Mouse (Mus musculus) gastrocnemius, postnatal 36 days (tissue): Measurements from ENCODE around the gene Aamp. TPM values are rescaled to one million over a fixed set of nuclear protein-coding genes. Genes with fewer than 3 reads are reported as not detected.
A peak's percentile ranks its signal among the peaks of the same experiment; 100 is the strongest.
"Not testable (repeated sequence)": the region's sequence is repeated elsewhere in the genome, so short reads cannot be mapped to it uniquely, and the experiment has no call there.

Experiments
- DNase-seq, 2 experiments: peaks; one replicate each; pipeline ENCODE4 v3.0.0; 2022
- intact Hi-C: fragments of 180-260 bp; cut with DNase I; formaldehyde crosslinking; loops from one replicate; pipeline ENCODE4 v1.15.1; 2025
- long read RNA-seq, 2 experiments: library from polyadenylated mRNA; stranded (forward); transcript quantifications; one replicate each; pipeline ENCODE4 v2.0.0; 2021
- total RNA-seq, 2 experiments: library from RNA; stranded (reverse); gene quantifications; 2 replicates each; pipeline ENCODE4 v1.2.3; 2021

Gene Aamp
- 10 to 100 TPM; 64.7 to 71.3 TPM for total RNA-seq
- long read RNA-seq, experiment 1, transcript Aamp-202 (11 exons, 1,756 nt) = minor isoform, 12 of 374 reads
- long read RNA-seq, experiment 1, transcript Aamp-201 (11 exons, 1,817 nt) = major isoform, 104 of 374 reads
- long read RNA-seq, experiment 1, partial matches to known transcripts = 9 of 374 reads
- long read RNA-seq, experiment 1, other reads (novel, unspliced or antisense) = 249 of 374 reads
- long read RNA-seq, experiment 2, transcript Aamp-202 (11 exons, 1,756 nt) = minor isoform, 8 of 581 reads
- long read RNA-seq, experiment 2, transcript Aamp-201 (11 exons, 1,817 nt) = major isoform, 132 of 581 reads
- long read RNA-seq, experiment 2, partial matches to known transcripts = 10 of 581 reads
- long read RNA-seq, experiment 2, other reads (novel, unspliced or antisense) = 431 of 581 reads

DNA sequence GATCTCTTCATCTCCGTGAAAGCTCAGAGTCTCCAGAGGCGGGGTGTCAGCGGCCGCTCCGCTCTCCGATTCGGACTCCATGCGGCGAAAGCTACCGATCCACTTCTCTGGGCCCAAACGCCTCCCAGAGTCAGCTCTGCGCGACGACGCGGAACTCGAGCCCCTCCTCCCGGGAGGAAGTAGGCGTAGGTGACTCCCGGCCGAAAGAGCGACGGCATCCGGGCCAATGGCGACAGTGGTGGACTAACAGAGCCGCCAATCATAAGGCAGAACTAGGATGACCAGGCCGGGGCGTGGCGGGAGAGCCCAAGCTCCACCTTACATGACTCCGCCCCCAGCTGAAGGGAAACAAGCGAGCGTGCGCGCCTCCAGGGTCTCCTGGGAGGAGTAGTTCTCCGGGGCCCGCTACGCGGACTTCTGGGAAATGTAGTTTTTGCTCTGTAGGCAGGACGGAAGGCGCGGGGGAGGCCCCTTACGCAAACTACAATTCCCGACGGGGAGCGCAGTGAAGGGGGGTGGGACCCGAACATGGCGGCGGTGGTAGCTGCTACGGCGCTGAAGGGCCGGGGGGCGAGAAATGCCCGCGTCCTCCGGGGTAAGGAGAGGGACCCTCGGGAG lies at the start of gene Aamp, which contains the start of gene Pnkd:
Gene Aamp (minus strand): TSS at position 196 of the 618 bp plus-strand sequence.
Gene Pnkd (plus strand): TSS at position 388 of the 618 bp plus-strand sequence.
- intact Hi-C loops = loop anchor here (2.0 to 10.0 kb wide), 3 partner anchors 48 to 170 kb away; partner anchors contain the start of gene Arpc2
- DNase-seq = peak; percentile 99

DNA sequence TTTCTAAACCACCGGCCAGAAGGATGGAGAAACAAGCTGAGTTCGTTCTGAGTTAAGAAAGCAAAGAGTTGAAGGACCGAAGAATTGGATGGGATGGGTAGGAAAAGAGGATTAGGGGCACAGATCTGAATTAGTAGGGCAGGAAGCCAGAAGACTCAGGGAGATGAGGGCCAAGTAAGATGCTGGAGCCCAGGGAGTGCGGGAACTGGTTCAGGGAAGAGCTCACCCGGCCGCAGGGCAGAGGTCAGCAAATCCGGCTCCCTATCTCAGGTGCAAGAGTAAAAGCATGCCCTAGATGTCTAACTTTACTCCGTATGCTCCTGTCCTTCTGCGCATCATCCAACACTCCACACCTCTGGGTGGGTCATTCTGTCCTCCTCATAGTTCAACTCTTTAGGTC lies 48.4 kb upstream of the Aamp start:
- DNase-seq = no peak

GRCm38 (mm10) chr1:74332241-74332763 lies 47.8 kb upstream of the Aamp start:
- DNase-seq = peak; percentile 91 to 92
- intact Hi-C loops = no loop called here

More for the DNA sequence above, 48.4 kb upstream of the Aamp start:
- intact Hi-C loops = no loop called here

- no peak for DNase-seq
- intact Hi-C loops = no loop called here
These were observed 46.6 kb upstream of the Aamp start for GRCm38 (mm10) chr1:74331046-74331681.

GRCm38 (mm10) chr1:74329899-74330431 lies 45.4 kb upstream of the Aamp start:
- intact Hi-C loops = no loop called here

DNA sequence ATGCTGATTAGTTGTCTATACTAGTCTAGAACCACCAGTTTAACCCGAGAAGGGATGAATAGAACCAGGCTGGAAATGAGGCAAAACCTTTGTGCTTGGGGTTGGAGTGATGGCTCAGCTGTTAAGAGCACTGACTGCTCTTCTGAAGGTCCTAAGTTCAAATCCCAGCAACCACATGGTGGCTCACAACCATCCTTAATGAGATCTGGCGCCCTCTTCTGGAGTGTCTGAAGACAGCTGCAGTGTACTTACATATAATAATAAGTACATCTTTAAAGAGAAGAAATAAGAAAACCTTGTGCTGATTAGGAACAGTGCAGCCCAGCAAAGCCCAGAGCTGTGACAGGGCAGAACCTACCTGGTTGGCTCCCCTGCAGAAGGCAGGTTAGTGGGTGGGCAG lies 42.4 kb upstream of the Aamp start:
- intact Hi-C loops, DNase-seq: not testable (repeated sequence)

More at GRCm38 (mm10) chr1:74329899-74330431, 45.4 kb upstream of the Aamp start:
- DNase-seq = no peak

- DNase-seq = no peak
- intact Hi-C loops = no loop called here
These were observed 36.9 kb upstream of the Aamp start for GRCm38 (mm10) chr1:74321396-74321795.

DNA sequence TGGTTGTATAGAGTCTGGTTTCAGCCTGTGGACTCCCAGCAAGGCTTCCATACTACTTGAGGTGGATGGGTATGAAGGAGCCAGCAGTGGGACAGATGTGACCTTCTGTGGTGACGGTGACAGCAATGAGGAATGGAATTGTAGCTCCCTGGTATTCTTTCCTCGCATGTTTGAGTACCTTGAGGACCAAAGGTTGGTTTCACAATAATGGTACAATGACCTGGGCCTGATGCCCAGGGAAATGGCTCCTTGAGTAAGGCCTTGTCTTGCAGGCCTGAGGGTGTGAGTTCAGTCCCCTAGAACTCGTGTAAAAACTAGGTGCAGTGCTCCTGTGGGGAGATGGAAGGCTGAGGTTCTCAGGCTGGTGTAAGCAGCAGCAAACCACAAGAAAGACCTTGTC lies 34.2 kb upstream of the Aamp start:
- no peak for DNase-seq
- intact Hi-C loops = no loop called here

DNA sequence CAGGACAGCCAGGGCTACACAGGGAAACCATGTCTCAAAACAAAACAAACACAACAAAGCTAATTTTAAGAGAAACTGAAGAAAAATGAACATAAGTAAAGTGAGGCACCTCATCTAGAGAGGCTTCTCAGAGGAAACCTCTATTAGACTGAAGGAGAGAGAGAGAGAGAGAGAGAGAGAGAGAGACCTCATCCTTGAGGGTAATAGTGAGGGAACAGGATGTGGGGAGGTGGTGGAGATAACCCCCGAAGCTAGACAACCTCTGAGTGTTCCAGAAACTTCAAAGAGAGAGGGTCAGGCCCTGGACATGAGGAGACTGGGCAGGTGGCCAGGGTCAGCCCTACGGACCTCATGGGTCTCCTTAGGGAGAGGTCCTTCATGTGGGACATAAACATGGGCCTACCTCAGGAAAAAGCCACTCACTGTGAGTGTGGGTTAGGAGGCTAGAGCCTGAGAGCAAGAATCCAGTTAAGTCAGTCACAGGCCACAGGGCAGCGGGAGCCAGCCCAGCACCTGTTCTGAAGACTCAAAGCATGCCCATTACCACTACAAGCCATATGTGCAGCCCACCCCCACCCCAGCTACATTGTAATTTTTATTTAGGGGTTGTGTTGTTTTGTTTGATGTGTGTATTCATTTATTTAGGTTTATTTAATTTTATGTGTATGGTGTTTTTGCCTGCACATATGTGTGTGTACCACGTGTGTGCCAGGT lies 31.7 kb upstream of the Aamp start:
- DNase-seq = no peak
- intact Hi-C loops = no loop called here

DNA sequence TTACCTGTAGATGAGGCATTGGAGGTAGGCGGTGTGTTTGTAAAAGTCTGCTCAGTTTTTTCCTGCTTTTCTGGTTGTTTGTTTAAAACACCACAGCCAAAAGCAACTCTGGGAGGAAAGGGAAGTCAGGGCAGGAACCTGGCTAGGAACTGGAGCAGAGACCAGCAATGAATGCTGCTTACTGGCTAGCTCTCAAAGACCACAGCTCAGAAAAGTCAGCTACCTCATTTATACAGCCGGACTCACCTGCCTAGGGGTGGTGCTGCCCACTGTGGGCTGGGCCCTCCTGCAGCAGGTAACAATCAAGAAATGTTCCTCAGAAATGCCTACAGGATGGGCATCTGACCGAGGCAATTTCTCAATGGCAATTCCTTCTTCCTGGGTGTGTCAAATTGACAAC lies 30.3 kb upstream of the Aamp start:
- intact Hi-C loops = loop anchor here (5.0 kb wide), 1 partner anchor 138 kb away; no protein-coding TSS in a partner anchor
- no peak for DNase-seq

- DNase-seq = peak in 1 of 2 experiments; percentile 32
- intact Hi-C loops = loop anchor here (2.0 to 5.0 kb wide), 2 partner anchors 50 to 139 kb away; partner anchors contain the start of gene Catip
These were observed 28.6 kb upstream of the Aamp start for GRCm38 (mm10) chr1:74313049-74313692.

DNA sequence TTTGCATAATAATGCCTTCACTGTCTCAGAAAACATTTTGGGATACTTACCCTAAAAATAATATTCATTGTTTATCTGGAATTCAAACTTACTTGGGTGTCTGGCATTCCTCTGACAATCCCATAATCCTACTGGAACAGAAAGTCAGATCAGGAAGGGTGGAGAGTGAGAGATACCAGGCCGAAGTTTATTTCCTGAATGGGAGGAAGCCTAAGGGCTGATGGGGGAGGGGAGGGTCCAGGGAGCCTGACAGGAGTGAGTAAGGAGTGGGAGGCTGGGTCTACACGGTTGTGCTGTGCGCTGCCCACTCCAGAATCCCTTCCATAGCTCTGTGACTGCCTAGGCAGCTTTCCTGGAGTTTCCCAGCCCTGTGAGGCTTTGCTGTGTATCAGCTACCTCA lies 25.2 kb upstream of the Aamp start:
- DNase-seq = no peak
- intact Hi-C loops = loop anchor here (5.0 kb wide), 1 partner anchor 143 kb away; no protein-coding TSS in a partner anchor

- DNase-seq = no peak
- intact Hi-C loops = no loop called here
These were observed 23.7 kb upstream of the Aamp start for GRCm38 (mm10) chr1:74308001-74308964.

DNA sequence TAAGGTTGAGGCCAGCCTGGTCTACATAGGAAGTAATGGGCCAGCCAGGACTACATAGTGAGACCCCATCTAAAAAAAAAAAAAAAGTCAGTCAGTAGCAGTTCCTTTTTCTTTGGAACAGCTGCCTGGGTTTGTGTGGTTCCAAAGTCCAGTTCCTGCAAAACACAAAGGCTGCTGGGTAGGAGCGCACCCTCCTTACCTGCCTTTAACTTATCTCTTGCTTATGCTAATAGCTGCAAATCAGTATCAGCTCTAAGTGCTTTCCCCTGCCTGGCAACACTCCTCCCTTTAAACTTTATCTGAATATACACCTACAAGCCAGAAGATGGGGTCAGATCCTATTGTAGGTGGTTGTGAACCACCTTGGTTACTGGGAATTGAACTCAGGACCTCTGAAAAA lies 22.6 kb upstream of the Aamp start:
- no peak for DNase-seq
- intact Hi-C loops = no loop called here

GRCm38 (mm10) chr1:74305522-74305921 lies 21.0 kb upstream of the Aamp start, which contains the start of gene Tmbim1:
TSS of gene Tmbim1 (minus strand) at chr1:74305622.
- intact Hi-C loops = no loop called here
- DNase-seq = no peak

DNA sequence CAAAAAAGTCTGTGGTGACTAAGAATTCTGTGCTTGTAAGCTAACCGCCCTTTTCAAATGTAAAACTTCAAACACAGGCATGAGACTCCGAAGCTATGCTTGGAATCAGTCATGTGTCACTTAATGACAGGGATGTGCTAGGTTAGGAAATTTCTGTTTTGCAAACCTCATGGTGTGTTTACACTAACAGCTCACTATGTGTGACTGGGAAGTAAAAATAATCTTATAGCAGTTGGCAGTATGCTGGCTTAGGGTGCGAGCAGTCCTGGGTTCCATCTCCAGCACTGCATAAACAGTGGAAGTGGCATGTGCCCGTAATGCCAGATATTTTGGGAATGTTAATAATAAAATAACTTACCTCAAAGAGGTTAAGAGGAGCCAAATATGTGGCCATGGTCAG lies 20.4 kb upstream of the Aamp start:
- no peak for DNase-seq
- intact Hi-C loops = no loop called here

DNA sequence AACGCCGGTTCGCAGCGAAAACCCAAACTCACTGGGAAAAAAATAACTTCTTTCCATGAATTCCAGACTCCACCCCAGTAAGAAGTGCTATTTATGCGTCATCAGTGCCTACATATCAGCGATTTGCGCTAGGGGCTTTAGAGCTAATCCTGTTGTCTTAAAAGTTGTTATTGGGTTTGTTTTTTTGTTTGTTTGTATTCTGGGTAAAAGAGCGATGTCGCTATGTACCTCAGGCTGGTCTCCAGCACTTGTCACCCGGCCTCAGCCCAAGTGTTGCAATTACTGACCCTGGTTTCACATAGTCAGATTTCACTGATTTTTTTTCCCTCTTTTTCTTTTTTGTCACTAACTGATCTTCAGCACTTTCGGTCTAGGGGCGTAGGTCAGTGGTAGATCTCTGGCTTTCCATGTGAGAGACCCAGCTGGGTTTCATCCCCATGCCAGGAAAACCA lies 19.8 kb upstream of the Aamp start:
- no peak for DNase-seq
- intact Hi-C loops = no loop called here
